Mouse (Mus musculus) ES-E14 (cell line): ENCODE measurements around the gene Mrps31. TPM values are rescaled to one million over a fixed set of nuclear protein-coding genes. Genes with fewer than 3 reads are reported as not detected.

Source experiments
- DNase-seq: peaks from one replicate; pipeline ENCODE4 v3.0.0-alpha.2; 2013; ENCODE audit warnings: low read depth, low spot score
- H3K27ac ChIP-seq: 2 replicates; pipeline ENCODE4 v1.5.1; 2012; ENCODE audit warnings: low read depth, mild to moderate bottlenecking, low read length, moderate library complexity, mixed read lengths; ENCODE audit not compliant: poor library complexity, insufficient read depth, severe bottlenecking
- H3K36me3 ChIP-seq: 2 replicates; pipeline ENCODE4 v1.6.1; 2012; ENCODE audit warnings: mild to moderate bottlenecking, low read length, moderate library complexity, mixed read lengths; ENCODE audit not compliant: control insufficient read depth, poor library complexity, insufficient read depth, severe bottlenecking
- H3K4me1 ChIP-seq, 2 experiments: fragments of 150-350 bp in 1 of 2; sonication (generic) in 1 of 2; 2 replicates each; pipeline ENCODE4 v1.6.1; 2012; ENCODE audit warnings: low read length in 2 of 2, mild to moderate bottlenecking in 1 of 2, mixed read lengths in 1 of 2; ENCODE audit not compliant: control insufficient read depth in 2 of 2, insufficient read depth in 2 of 2, poor library complexity in 1 of 2
- H3K4me3 ChIP-seq, 2 experiments: fragments of 150-350 bp in 1 of 2; sonication (generic) in 1 of 2; 2 replicates each; pipeline ENCODE4 v1.5.1; 2012; ENCODE audit warnings: low read length in 2 of 2, low read depth in 1 of 2, mild to moderate bottlenecking in 1 of 2, mixed read lengths in 1 of 2; ENCODE audit not compliant: insufficient read depth in 1 of 2, poor library complexity in 1 of 2, severe bottlenecking in 1 of 2
- H3K9ac ChIP-seq: 2 replicates; pipeline ENCODE4 v1.6.1; 2012; ENCODE audit warnings: low read depth, mild to moderate bottlenecking, low read length, mixed read lengths; ENCODE audit not compliant: poor library complexity, insufficient read depth, severe bottlenecking
- H3K9me3 ChIP-seq: fragments of 150-350 bp; sonication (generic); 2 replicates; pipeline ENCODE4 v1.6.1; 2012; ENCODE audit warnings: low read depth, mild to moderate bottlenecking, low read length; ENCODE audit not compliant: control insufficient read depth, insufficient read depth
- CHD2 ChIP-seq: IDR thresholded peaks from 2 replicates; pipeline ENCODE4 v1.6.1; 2014; ENCODE audit warnings: mild to moderate bottlenecking, low read depth, low read length, inconsistent platforms
- HCFC1 ChIP-seq: IDR thresholded peaks from 2 replicates; pipeline ENCODE4 v1.6.1; 2012; ENCODE audit warnings: low read length, inconsistent platforms, borderline replicate concordance; ENCODE audit not compliant: insufficient read depth
- MAFK ChIP-seq: IDR thresholded peaks from 2 replicates; pipeline ENCODE4 v1.6.1; 2014; ENCODE audit warnings: mild to moderate bottlenecking, low read depth, low read length, inconsistent platforms; ENCODE audit not compliant: insufficient read depth
- ZC3H11A ChIP-seq: IDR thresholded peaks from 2 replicates; pipeline ENCODE4 v1.6.1; 2012; ENCODE audit warnings: low read depth, mild to moderate bottlenecking, inconsistent platforms, low read length, borderline replicate concordance
- ZNF384 ChIP-seq: IDR thresholded peaks from 2 replicates; pipeline ENCODE4 v1.6.1; 2012; ENCODE audit warnings: low read depth, low read length, inconsistent platforms
- in situ Hi-C, 2 experiments: fragments of 600-800 bp; cut with MboI; formaldehyde crosslinking; loops; one replicate each; pipeline ENCODE4 v1.15.1; 2025; ENCODE audit warnings: low sequenced_read_pairs in 2 of 2, inconsistent platforms in 1 of 2; ENCODE audit not compliant: unreplicated experiment in 2 of 2
- total RNA-seq: library from RNA; depleted of rRNA; stranded (reverse); fragments of 300-350 nt; gene quantifications from 2 replicates; pipeline ENCODE4 v1.2.3, GENCODE M21; 2012

Gene Mrps31
- total RNA-seq, 1 experiment, result 54.7 TPM

GRCm38 (mm10) chr8:22382824-22383595 lies 28.2 kb upstream of the Mrps31 start:
- no peaks in the 10 kb centered on the region for H3K9me3 ChIP-seq
- peaks cover 28% of the 10 kb centered on the region; the same call in 1 of the 2 replicates for H3K36me3 ChIP-seq
- 0 out of 2 replicates have a peak overlapping the region, but pooled peaks have one; percentile 25 for H3K9ac ChIP-seq
- no peak overlapping the region for H3K27ac ChIP-seq
- TF ChIP-seq HCFC1 (no peak), MAFK (no peak), CHD2 (no peak), ZNF384 (no peak), ZC3H11A (no peak)
- in situ Hi-C loops, result no loop called here
- H3K4me1 ChIP-seq, result no peaks in the 10 kb centered on the region
- H3K4me3 ChIP-seq, result no peak overlapping the region
- no peak for DNase-seq

GRCm38 (mm10) chr8:22385158-22385557 lies 26.0 kb upstream of the Mrps31 start:
- in situ Hi-C loops, result no loop called here

GRCm38 (mm10) chr8:22389874-22390273 lies 21.3 kb upstream of the Mrps31 start:
- no peak overlapping the region for H3K9ac ChIP-seq
- no peak overlapping the region for H3K4me3 ChIP-seq
- in situ Hi-C loops, result no loop called here
- DNase-seq, result no peak
- H3K36me3 ChIP-seq, result peaks cover 33% of the 10 kb centered on the region; the same call in 1 of the 2 replicates
- TF ChIP-seq CHD2 (no peak), ZNF384 (no peak), HCFC1 (no peak), MAFK (no peak), ZC3H11A (no peak)
- H3K9me3 ChIP-seq, result no peaks in the 10 kb centered on the region
- no peak overlapping the region for H3K27ac ChIP-seq
- no peaks in the 10 kb centered on the region for H3K4me1 ChIP-seq

More at GRCm38 (mm10) chr8:22385158-22385557, 26.0 kb upstream of the Mrps31 start:
- no peaks in the 10 kb centered on the region for H3K4me1 ChIP-seq
- H3K27ac ChIP-seq, result no peak overlapping the region
- H3K9me3 ChIP-seq, result no peaks in the 10 kb centered on the region
- no peak overlapping the region for H3K9ac ChIP-seq
- no peak overlapping the region for H3K4me3 ChIP-seq
- H3K36me3 ChIP-seq, result peaks cover 40% of the 10 kb centered on the region; the same call in 1 of the 2 replicates
- TF ChIP-seq MAFK, result no peak
- no peak for TF ChIP-seq HCFC1
- TF ChIP-seq ZNF384, result no peak
- no peak for TF ChIP-seq ZC3H11A
- no peak for TF ChIP-seq CHD2
- DNase-seq, result no peak

GRCm38 (mm10) chr8:22390766-22391463 lies 20.2 kb upstream of the Mrps31 start:
- no peaks in the 10 kb centered on the region for H3K4me1 ChIP-seq
- TF ChIP-seq ZNF384, result no peak
- TF ChIP-seq CHD2, result no peak
- TF ChIP-seq ZC3H11A, result no peak
- TF ChIP-seq HCFC1, result no peak
- TF ChIP-seq MAFK, result no peak
- H3K9ac ChIP-seq, result no peak overlapping the region
- peaks cover 29% of the 10 kb centered on the region; the same call in 1 of the 2 replicates for H3K36me3 ChIP-seq
- no peaks in the 10 kb centered on the region for H3K9me3 ChIP-seq
- DNase-seq, result no peak
- in situ Hi-C loops, result no loop called here
- H3K4me3 ChIP-seq, result no peak overlapping the region
- no peak overlapping the region for H3K27ac ChIP-seq
